Mouse (Mus musculus) macrophage (primary cell): ENCODE measurements at regions not wholly inside any gene's neighbourhood (a gene's known extent, or its start where the extent isn't known, plus 50 kb on each side); places are given as distances from the start of the nearest gene placed in this dataset.

ENCODE experiments used
- H3K27ac ChIP-seq: fragments of 350-480 bp; formaldehyde crosslinking; 2 replicates; pipeline ENCODE4 v1.9.0; 2021
- H3K36me3 ChIP-seq: fragments of 350-480 bp; formaldehyde crosslinking; 2 replicates; pipeline ENCODE4 v1.9.0; 2021; ENCODE audit errors: inconsistent target
- H3K4me3 ChIP-seq: fragments of 350-480 bp; formaldehyde crosslinking; 2 replicates; pipeline ENCODE4 v1.9.0; 2021; ENCODE audit errors: inconsistent target
- H3K79me2 ChIP-seq: fragments of 350-480 bp; formaldehyde crosslinking; 2 replicates; pipeline ENCODE4 v1.9.0; 2021; ENCODE audit errors: inconsistent target
- WGBS: methylation state at CpG from one replicate; pipeline ENCODE4 v1.1.7; 2026; ENCODE audit warnings: inconsistent platforms; ENCODE audit not compliant: missing documents; 5-methylcytosine and 5-hydroxymethylcytosine counted together

DNA sequence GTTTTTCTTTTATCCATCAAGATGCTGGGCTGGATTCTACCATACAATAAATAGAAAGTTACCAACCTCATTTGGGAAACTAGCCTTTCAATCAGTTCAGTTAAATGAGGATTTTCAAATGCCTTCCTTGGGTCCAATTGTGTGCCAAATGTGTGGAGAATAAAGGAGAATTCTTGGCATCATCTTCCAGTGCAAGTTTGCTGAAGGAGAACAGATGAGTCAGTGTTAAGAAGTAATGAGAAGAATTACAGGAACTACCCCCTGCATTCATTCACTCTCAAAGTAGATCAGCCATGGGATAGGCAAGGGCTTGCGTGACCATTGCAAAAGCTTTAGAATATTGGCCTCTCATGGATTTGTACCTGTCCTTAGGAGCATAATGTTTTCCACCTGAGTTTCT, 193.4 kb upstream of the Man1a start:
- no peak overlapping the region for H3K4me3 ChIP-seq
- no peaks in the 10 kb centered on the region for H3K79me2 ChIP-seq
- H3K36me3 ChIP-seq: no peaks in the 10 kb centered on the region
- no peak overlapping the region for H3K27ac ChIP-seq
- WGBS: 100% methylated on average over 1 of the region's 1 CpGs

DNA sequence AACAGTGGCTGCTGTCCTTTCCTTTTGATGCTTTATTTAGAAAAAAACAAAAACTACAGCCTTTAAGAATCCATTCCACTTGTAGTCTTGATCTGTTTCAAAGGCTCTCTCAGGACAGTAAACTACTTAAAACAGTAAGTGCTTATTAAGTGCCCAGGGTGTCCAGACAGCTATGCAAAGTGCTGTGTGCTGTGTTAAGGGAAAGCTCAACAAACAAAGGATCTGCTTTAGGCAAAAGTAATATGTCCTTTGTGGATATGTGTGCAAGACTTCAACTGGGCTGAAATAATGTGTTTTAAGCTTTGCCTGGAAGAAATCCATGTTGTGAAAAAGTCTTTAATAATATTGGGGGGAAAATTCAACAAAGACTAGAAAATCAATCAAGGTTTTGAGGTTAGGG, 192.9 kb upstream of the Man1a start:
- Histone ChIP-seq H3K27ac (no peak overlapping the region), H3K4me3 (no peak overlapping the region), H3K79me2 (no peaks in the 10 kb centered on the region), H3K36me3 (no peaks in the 10 kb centered on the region)

DNA sequence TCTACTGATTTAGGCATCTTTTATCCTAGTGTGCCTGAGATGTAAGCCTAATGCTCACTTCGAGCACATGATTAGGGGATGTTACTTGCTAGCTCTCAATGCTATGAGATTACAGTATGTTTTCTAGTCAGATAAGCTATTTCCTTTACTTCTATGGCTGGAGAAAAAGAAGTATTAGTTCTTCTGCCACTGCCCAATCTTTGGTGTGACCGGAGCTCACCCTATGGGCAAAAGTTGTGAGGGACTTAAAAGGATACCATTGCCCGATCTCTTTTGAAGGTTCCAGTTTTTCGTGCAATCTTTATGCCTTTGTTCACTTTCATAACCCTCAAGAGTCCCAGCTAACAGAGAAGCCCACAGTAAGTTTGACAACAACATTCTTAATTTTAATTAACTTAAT, 190.2 kb upstream of the Man1a start:
- Histone ChIP-seq H3K36me3 (no peaks in the 10 kb centered on the region), H3K27ac (no peak overlapping the region), H3K79me2 (no peaks in the 10 kb centered on the region), H3K4me3 (no peak overlapping the region)
- WGBS: 96% methylated on average over 4 of the region's 4 CpGs

DNA sequence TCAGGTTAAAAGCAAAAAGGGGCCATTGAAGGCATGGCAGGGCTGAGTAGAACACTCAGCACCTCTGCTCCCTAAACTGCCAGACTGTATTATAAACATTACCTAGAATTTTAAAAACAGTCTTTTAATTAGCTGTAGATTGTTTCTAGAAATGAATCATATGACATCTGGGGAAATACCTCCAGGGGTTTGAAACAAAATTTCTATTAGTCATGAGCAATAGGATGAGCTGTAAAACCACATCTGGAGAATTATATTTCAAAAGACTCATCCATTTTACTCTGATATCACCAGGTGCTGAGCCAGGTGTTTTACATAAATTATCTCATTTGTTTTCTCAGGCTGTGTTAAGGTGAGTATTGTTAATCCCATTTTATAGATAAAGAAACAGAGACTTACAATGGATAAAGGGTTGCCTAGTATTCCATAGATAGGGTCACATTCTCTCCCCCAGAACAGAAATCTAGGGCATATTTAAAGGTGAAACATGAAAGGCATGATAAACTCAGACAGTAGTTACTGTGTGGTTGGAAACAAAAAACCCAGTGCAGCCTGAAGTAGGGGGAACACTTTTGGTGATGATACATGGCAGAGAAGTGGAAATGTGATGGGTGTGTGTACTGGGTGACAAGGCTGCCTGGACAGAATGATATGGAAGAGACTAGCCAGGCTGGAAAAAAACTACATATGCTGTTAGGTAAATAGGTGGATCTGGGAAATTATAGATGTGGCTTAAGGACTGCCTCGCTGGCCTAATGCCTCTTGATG, 178.6 kb upstream of the Man1a start:
- H3K27ac ChIP-seq: no peak overlapping the region

DNA sequence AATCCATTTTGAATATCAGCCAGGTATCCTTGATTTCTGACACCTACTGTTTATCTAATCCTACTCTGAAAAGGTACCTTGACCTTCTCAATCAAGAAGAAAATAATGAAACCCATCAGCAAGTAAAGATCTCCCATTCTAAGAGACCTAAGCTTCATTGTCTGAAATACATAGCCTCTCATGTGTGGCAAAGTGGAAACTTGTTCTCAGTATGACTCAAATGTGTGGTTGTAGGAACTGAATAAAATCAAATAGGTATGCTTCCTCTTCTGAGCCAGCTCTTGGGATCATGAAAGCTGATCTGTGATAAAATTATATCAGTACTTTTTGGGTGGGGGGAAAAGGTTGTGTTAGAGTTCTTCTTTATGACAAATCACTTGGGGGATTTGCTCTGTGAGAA, 168.6 kb upstream of the Man1a start:
- no peak overlapping the region for H3K4me3 ChIP-seq
- no peaks in the 10 kb centered on the region for H3K79me2 ChIP-seq
- no peaks in the 10 kb centered on the region for H3K36me3 ChIP-seq
- no peak overlapping the region for H3K27ac ChIP-seq

More for the DNA sequence above, 178.6 kb upstream of the Man1a start:
- Histone ChIP-seq H3K4me3 (no peak overlapping the region), H3K36me3 (no peaks in the 10 kb centered on the region), H3K79me2 (no peaks in the 10 kb centered on the region)
- WGBS: 81% methylated on average over 1 of the region's 1 CpGs

DNA sequence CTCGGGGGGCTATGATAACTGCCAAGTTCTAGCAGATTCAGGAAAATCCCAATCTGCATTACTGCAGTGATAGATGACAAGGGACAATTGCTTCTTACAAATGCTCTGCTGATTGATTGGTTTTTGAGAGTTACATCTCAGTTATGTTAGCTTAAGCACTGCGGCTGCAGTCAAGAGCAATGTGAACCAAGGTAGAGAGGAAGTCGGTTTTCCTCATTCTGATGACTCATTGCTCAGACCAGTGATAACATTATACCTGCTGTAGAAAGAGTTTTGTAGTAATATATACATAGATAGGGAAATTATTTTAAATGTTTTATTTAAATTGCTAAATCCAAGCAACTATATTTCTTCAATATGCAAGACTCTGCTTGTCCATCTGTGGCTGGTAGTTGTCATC, 126.0 kb upstream of the Man1a start:
- Histone ChIP-seq H3K4me3 (no peak overlapping the region), H3K79me2 (no peaks in the 10 kb centered on the region), H3K27ac (no peak overlapping the region), H3K36me3 (no peaks in the 10 kb centered on the region)
- 38% methylated on average over 3 of the region's 3 CpGs for WGBS

DNA sequence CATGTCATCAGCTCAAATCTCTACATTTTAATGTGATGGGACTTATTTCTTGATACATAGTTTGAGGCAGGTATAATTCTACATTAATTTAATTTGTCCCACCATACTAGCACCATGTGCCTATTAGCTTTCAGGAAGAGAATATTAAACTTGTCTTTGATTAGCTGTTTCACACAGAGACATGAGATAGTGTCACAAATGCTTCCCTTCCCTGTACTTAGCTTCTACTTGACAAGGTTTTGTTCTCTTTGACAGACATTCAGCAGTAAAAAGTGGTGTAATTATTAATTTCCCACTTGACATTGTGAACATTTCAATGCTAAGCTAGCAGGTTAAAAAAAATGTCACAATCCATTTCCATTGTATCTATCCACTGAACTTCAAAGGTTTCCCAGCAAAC, 125.3 kb upstream of the Man1a start:
- Histone ChIP-seq H3K36me3 (no peaks in the 10 kb centered on the region), H3K4me3 (no peak overlapping the region), H3K27ac (no peak overlapping the region), H3K79me2 (no peaks in the 10 kb centered on the region)

DNA sequence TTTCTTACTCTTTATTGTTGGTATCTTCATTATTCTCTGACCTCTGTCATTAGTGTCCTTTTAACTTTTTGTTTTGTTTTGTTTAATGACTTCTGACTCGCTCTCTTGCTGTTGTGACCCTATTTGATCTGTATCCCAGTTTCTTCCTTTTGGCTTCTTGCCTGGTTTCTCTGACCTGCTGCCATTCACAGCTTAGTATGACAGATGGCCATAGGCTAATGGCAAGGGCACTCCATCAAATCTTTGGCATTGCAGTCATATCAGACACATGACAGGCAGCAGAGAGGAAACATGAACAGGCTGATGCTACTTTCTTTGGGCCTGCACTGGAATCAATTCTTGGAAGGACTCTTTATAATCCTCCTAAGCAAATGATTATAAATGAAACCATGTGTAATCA, 106.3 kb upstream of the Man1a start:
- 92% methylated on average over 1 of the region's 1 CpGs for WGBS
- no peaks in the 10 kb centered on the region for H3K79me2 ChIP-seq
- no peaks in the 10 kb centered on the region for H3K36me3 ChIP-seq
- H3K4me3 ChIP-seq: no peak overlapping the region
- H3K27ac ChIP-seq: no peak overlapping the region

DNA sequence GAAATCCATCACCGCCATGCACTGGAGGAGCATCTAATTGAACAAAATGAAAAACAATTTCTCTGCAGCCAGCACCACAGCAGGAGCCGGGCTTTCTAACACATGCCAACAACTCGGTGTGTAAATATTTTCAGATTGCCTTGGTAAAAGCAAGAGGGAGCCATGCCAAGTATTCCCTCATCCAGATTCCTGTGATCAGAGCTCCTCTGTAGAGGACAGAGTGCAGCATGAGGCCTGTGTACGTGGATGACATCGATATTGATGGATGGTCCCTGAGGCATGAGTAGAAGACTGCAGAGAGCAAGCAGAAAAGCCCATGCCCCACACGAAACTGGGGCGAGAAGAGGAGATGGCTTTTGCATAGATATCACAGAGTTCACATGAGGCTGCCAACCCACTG, 92.9 kb upstream of the Man1a start:
- WGBS: 90% methylated on average over 7 of the region's 7 CpGs
- Histone ChIP-seq H3K27ac (no peak overlapping the region), H3K79me2 (no peaks in the 10 kb centered on the region), H3K36me3 (no peaks in the 10 kb centered on the region), H3K4me3 (no peak overlapping the region)

DNA sequence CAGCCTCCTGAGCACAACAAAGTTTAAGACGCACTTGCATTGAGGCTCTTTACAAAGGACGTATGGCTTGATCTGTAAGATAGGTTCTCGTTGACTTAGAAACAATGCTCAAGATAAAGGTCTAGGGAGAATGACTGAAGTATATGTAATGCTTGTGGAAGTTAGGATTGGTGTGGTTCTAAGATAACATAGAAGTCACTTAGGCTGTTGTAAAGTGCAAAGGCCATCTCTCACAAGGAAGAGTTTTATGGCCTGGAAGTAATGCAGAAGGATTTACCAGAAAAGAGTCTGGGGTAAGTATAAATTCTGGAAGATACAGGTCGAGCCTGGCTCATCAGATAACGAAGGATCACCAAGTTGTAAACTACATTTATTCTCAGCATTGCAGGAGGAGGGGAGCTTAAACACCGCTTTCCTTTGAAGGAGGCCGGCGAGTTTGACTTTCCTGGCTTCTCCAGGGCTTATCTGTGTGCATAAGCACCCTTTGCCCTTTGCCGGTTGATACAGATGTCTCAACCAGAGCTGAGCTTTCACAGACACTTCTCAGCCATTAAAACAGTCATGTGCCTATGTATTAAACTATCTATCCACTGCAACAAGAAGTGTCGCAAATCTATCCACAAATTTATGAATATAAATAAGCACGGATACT, 84.8 kb upstream of the Man1a start:
- no peak overlapping the region for H3K4me3 ChIP-seq
- no peak overlapping the region for H3K27ac ChIP-seq
- 92% methylated on average over 11 of the region's 11 CpGs for WGBS
- H3K79me2 ChIP-seq: no peaks in the 10 kb centered on the region
- H3K36me3 ChIP-seq: no peaks in the 10 kb centered on the region

DNA sequence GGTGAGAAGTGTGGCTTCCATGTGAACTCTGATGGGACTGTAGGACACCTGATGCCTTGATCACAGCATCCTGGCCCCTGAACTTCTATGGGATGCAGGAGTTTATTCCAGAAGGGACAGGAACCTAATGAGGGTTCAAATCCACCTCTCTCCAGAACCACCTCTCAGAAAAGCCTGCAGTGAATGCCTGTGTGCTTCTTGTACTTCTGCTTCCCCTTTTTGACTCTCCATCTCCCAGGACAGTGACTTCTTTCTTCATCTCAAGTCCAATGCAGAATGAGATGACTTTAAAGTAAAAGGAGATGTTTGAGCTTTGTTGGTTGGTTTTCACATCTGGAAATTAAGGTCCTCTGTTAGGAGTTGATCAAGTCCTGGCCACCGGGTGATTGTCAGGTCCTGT, 77.5 kb upstream of the Man1a start:
- H3K36me3 ChIP-seq: no peaks in the 10 kb centered on the region
- no peak overlapping the region for H3K4me3 ChIP-seq
- H3K27ac ChIP-seq: no peak overlapping the region
- no peaks in the 10 kb centered on the region for H3K79me2 ChIP-seq
- WGBS: 100% methylated on average over 1 of the region's 1 CpGs

DNA sequence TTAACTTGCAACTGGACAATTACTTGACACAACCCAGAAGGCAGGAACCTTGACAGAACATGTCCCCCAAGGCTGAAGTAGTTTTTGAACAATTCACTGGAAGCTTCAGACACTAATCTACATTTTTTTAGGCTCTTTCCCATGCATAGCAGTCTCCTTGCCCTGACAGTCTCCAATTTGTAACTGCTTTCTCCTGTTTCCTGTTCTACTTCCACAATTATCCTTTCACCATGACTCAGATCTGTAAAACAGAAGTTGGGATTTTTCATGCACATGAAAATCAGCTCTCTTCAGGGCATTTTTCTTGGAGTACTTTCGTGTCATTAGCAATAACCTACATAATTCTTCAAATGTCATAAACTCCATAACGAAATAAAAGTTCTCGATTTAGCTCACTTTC, 56.2 kb upstream of the Man1a start:
- Histone ChIP-seq H3K36me3 (no peaks in the 10 kb centered on the region), H3K4me3 (no peak overlapping the region), H3K27ac (0 out of 2 replicates have a peak overlapping the region, but pooled peaks have one; percentile 17), H3K79me2 (no peaks in the 10 kb centered on the region)
- WGBS: 85% methylated on average over 3 of the region's 3 CpGs
